51 mouse cellular contexts compared by ENCODE assay signal in the genomic region with DNA sequence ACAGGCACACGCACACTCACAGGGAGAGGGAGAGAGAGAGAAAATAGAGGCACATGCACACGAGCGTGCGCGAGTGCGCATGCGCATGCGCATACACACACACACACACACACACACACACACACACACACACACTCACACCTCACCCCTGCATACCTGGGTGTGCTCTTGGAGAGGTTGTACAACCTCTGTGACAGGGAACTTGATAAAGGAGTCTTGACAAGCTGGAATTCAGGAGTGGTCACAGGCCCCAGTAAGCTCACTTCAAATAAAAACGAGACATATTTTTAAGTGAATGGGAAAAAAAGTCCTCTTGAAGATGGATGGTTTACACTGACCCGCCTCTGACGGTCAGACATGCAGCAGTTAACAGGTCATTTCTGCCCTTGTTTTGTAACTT. TPM values are rescaled to one million over a fixed set of nuclear protein-coding genes. Genes with fewer than 3 reads are reported as not detected.
"Had no signal": no experiment of that assay in that cellular context is flagged by ENCODE, and none has a peak within 500 bp of the region (broad histone marks: within the 10 kb centered on the region; RNA-seq: fewer than 3 reads in every experiment).

No protein-coding gene starts in this region.

- H3K4me3 ChIP-seq: heart, adult 2 months; heart, embryonic 10.5 days; heart, embryonic 12.5 days; heart, embryonic 13.5 days; heart, embryonic 15.5 days; hindbrain, embryonic 10.5 days; hindbrain, embryonic 12.5 days; hindbrain, embryonic 13.5 days; hindbrain, embryonic 15.5 days; intestine, embryonic 15.5 days; kidney, embryonic 15.5 days; layer of hippocampus, adult 2 months had no signal

- H3K4me1 ChIP-seq: heart, embryonic 10.5 days; heart, embryonic 12.5 days; heart, embryonic 13.5 days; heart, embryonic 15.5 days; hindbrain, embryonic 10.5 days; hindbrain, embryonic 12.5 days; hindbrain, embryonic 15.5 days; intestine, embryonic 15.5 days; kidney, embryonic 15.5 days had no signal

- H3K4me2 ChIP-seq: heart, embryonic 11.5 days; heart, embryonic 12.5 days; heart, embryonic 13.5 days; heart, embryonic 15.5 days; hindbrain, embryonic 12.5 days; hindbrain, embryonic 13.5 days; hindbrain, embryonic 14.5 days; hindbrain, embryonic 15.5 days; intestine, embryonic 15.5 days; kidney, embryonic 15.5 days had no signal

- H3K27ac ChIP-seq: heart, adult 2 months; heart, embryonic 10.5 days; heart, embryonic 13.5 days; heart, embryonic 15.5 days; hindbrain, embryonic 10.5 days; hindbrain, embryonic 12.5 days; hindbrain, embryonic 13.5 days; hindbrain, embryonic 14.5 days; hindbrain, embryonic 15.5 days; hindbrain, postnatal 0 days; intestine, embryonic 15.5 days; kidney, embryonic 15.5 days; kidney, postnatal 0 days; layer of hippocampus, adult 2 months had no signal

- H3K27me3 ChIP-seq: heart, embryonic 12.5 days; heart, embryonic 13.5 days; heart, embryonic 15.5 days; hindbrain, embryonic 12.5 days; hindbrain, embryonic 13.5 days; hindbrain, embryonic 15.5 days; intestine, embryonic 15.5 days; kidney, embryonic 15.5 days had no signal

- H3K9me3 ChIP-seq: heart, embryonic 10.5 days; heart, embryonic 12.5 days; heart, embryonic 13.5 days; heart, embryonic 15.5 days; hindbrain, embryonic 10.5 days; hindbrain, embryonic 12.5 days; hindbrain, embryonic 13.5 days; hindbrain, embryonic 15.5 days; intestine, embryonic 15.5 days; kidney, embryonic 15.5 days had no signal

- DNase-seq: heart, adult 2 months; heart, postnatal 14 days; heart, postnatal 36 days; heart, postnatal 4 days; kidney, adult 11 months; kidney, adult 18-20 months; kidney, adult 2 months; kidney, adult 8-10 months; kidney, adult 9 months; kidney, postnatal 10 days; kidney, postnatal 14 days; kidney, postnatal 25 days; kidney, postnatal 36 days; kidney, postnatal 4 days; layer of hippocampus, adult 9-11 months; layer of hippocampus, postnatal 36 days had no signal

- ATAC-seq: hindbrain, embryonic 16.5 days; hindbrain, postnatal 0 days; inflammation-experienced regulatory T-cells, adult 6 months; intestine, embryonic 15.5 days; intestine, embryonic 16.5 days; intestine, postnatal 0 days had no signal

- H3K9ac ChIP-seq: heart, embryonic 12.5 days; heart, embryonic 13.5 days; heart, embryonic 15.5 days; hindbrain, embryonic 12.5 days; hindbrain, embryonic 13.5 days; hindbrain, embryonic 14.5 days; hindbrain, embryonic 15.5 days; intestine, embryonic 15.5 days; kidney, embryonic 15.5 days had no signal

RNA-seq across cellular contexts. Expression of gene Aqp6, which starts 20.9 kb away (rescaled TPM):
- total RNA-seq: heart, postnatal 14 days; heart, postnatal 25 days; heart, postnatal 36 days; heart, postnatal 4 days; hematopoietic stem cell, adult 5-6 weeks; layer of hippocampus, adult 18-20 months; layer of hippocampus, postnatal 10 days; layer of hippocampus, postnatal 25 days had no signal
- polyA plus RNA-seq: heart, embryonic 10.5 days; heart, embryonic 11.5 days; heart, embryonic 12.5 days; heart, embryonic 13.5 days; heart, embryonic 14.5 days; heart, embryonic 15.5 days; heart, embryonic 16.5 days; heart, postnatal 0 days; inflammation-experienced regulatory T-cells, adult 6 months; intestine, embryonic 14.5 days; intestine, embryonic 15.5 days; intestine, embryonic 16.5 days; intestine, postnatal 0 days; kidney, embryonic 14.5 days; kidney, embryonic 15.5 days; kidney, embryonic 16.5 days; large intestine, adult 2 months had no signal

RNA-seq across cellular contexts. Expression of gene Aqp5, which starts 31.5 kb away (rescaled TPM):
- total RNA-seq: heart, postnatal 36 days; hematopoietic stem cell, adult 5-6 weeks; layer of hippocampus, adult 18-20 months; layer of hippocampus, adult 2 months; layer of hippocampus, adult 8-10 months; layer of hippocampus, postnatal 14 days; layer of hippocampus, postnatal 36 days had no signal
- polyA plus RNA-seq: inflammation-experienced regulatory T-cells, adult 6 months; intestine, postnatal 0 days had no signal

RNA-seq across cellular contexts. Expression of gene Aqp2, which starts 43.2 kb away (rescaled TPM):
- total RNA-seq: heart, adult 8-10 months; heart, postnatal 14 days; heart, postnatal 25 days; heart, postnatal 36 days; heart, postnatal 4 days; hematopoietic stem cell, adult 5-6 weeks; hindbrain, postnatal 0 days; layer of hippocampus, adult 18-20 months; layer of hippocampus, adult 2 months; layer of hippocampus, postnatal 10 days; layer of hippocampus, postnatal 14 days; layer of hippocampus, postnatal 36 days had no signal
- polyA plus RNA-seq: heart, embryonic 11.5 days; heart, embryonic 12.5 days; heart, embryonic 13.5 days; heart, embryonic 14.5 days; heart, embryonic 15.5 days; heart, postnatal 0 days; hindbrain, embryonic 10.5 days; hindbrain, embryonic 11.5 days; hindbrain, embryonic 12.5 days; hindbrain, embryonic 13.5 days; hindbrain, embryonic 14.5 days; hindbrain, embryonic 15.5 days; hindbrain, embryonic 16.5 days; inflammation-experienced regulatory T-cells, adult 6 months; intestine, embryonic 14.5 days; intestine, embryonic 15.5 days; intestine, embryonic 16.5 days; intestine, postnatal 0 days; large intestine, adult 2 months had no signal

RNA-seq across cellular contexts. Expression of gene Asic1, which starts 48.1 kb away (rescaled TPM):
- total RNA-seq: hematopoietic stem cell, adult 5-6 weeks had no signal
